Comparison of ENCODE assay signal across 17 mouse cellular contexts in genomic region chr11:51494178-51494577, GRCm38 (mm10).
DNase-seq lines count a peak whose midpoint lies in the region; ATAC-seq and TF ChIP-seq lines count a peak whose summit lies in the region.
"Had no signal": no experiment of that assay in that cellular context is flagged by ENCODE, and none has a peak within 500 bp of the region (broad histone marks: within the 10 kb centered on the region; RNA-seq: fewer than 3 reads in every experiment).

No protein-coding gene starts in this region.

- H3K4me1 ChIP-seq in liver, adult 2 months (ENCODE audit: control insufficient read depth, insufficient read depth, low read length), result peaks cover 8% of the 10 kb centered on the region
- no peaks in the 10 kb centered on the region for H3K4me1 ChIP-seq in liver, postnatal 0 days (ENCODE audit: insufficient read depth)
- H3K4me1 ChIP-seq: forebrain, embryonic 12.5 days; intestine, embryonic 15.5 days; midbrain, embryonic 12.5 days had no signal

- no peaks in the 10 kb centered on the region for H3K79me2 ChIP-seq in liver, adult 2 months (ENCODE audit: control insufficient read depth, insufficient read depth, low read length)
- no peaks in the 10 kb centered on the region for H3K79me2 ChIP-seq in myocyte (ENCODE audit: control insufficient read depth, insufficient read depth)

- no peaks in the 10 kb centered on the region for H3K9me3 ChIP-seq in liver, postnatal 0 days (ENCODE audit: low read length)
- H3K9me3 ChIP-seq: forebrain, embryonic 12.5 days; intestine, embryonic 15.5 days; limb, embryonic 15.5 days; midbrain, embryonic 12.5 days had no signal

- peak; percentile 60 for DNase-seq in adrenal gland, adult 2 months
- DNase-seq in adrenal gland, adult 18-20 months (ENCODE audit: low spot score in 2 of 2), result no peak
- DNase-seq in liver, adult 2 months (ENCODE audit: extremely low read depth, low read depth, low spot score), result peak; percentile 74
- no peak for DNase-seq in liver, postnatal 0 days
- DNase-seq in adrenal gland, postnatal 10 days, result peak; percentile 10
- no peak for DNase-seq in heart, adult 9 months (ENCODE audit: low spot score in 2 of 2)
- DNase-seq in urinary bladder, postnatal 10 days (ENCODE audit: low spot score), result no peak
- DNase-seq: cerebellum, adult 9-10 months; right cerebral cortex, postnatal 14 days had no signal

- WGBS in liver, adult 2 months, result 23% methylated on average over 5 of the region's 5 CpGs
- WGBS in liver, postnatal 0 days (ENCODE audit: insufficient replicate concordance), result 56% methylated on average over 5 of the region's 5 CpGs

- TF ChIP-seq CTCF in liver, adult 2 months (IDR thresholded peaks at IDR 0.05; ENCODE audit: low read depth, low read length), result no peak
- TF ChIP-seq CTCF in liver, postnatal 0 days (IDR thresholded peaks at IDR 0.05; ENCODE audit: low read depth), result no peak

- H3K36me3 ChIP-seq in liver, adult 2 months (ENCODE audit: control insufficient read depth, insufficient read depth, low read length), result no peaks in the 10 kb centered on the region
- no peaks in the 10 kb centered on the region for H3K36me3 ChIP-seq in liver, postnatal 0 days (replicated peaks; ENCODE audit: insufficient read depth, low read length)
- H3K36me3 ChIP-seq in myocyte (ENCODE audit: control insufficient read depth, insufficient read depth), result no peaks in the 10 kb centered on the region
- H3K36me3 ChIP-seq: forebrain, embryonic 12.5 days; intestine, embryonic 15.5 days; limb, embryonic 15.5 days; midbrain, embryonic 12.5 days had no signal

- H3K27ac ChIP-seq in liver, adult 2 months (replicated peaks; ENCODE audit: insufficient read depth, low read depth, low read length), result peak overlapping the region; percentile 29; the same call in 1 of the 2 replicates
- no peak overlapping the region for H3K27ac ChIP-seq in liver, postnatal 0 days (ENCODE audit: low read depth)
- H3K27ac ChIP-seq: forebrain, embryonic 12.5 days; intestine, embryonic 15.5 days; limb, embryonic 15.5 days; macrophage; midbrain, embryonic 12.5 days had no signal

- H3ac ChIP-seq in myocyte (ENCODE audit: control insufficient read depth, insufficient read length), result no peak overlapping the region

- no peak overlapping the region for H3K4me2 ChIP-seq in liver, postnatal 0 days (ENCODE audit: low read depth, low read length)
- H3K4me2 ChIP-seq in myocyte (ENCODE audit: low read depth), result no peak overlapping the region
- H3K4me2 ChIP-seq: forebrain, embryonic 12.5 days; heart, embryonic 11.5 days; intestine, embryonic 15.5 days; limb, embryonic 15.5 days; midbrain, embryonic 12.5 days had no signal

- H3K27me3 ChIP-seq in liver, adult 2 months (ENCODE audit: control insufficient read depth, insufficient read depth, low read length), result no peaks in the 10 kb centered on the region
- H3K27me3 ChIP-seq in liver, postnatal 0 days (ENCODE audit: insufficient read depth, low read length), result no peaks in the 10 kb centered on the region
- peaks cover 5% of the 10 kb centered on the region for H3K27me3 ChIP-seq in myocyte (ENCODE audit: control insufficient read depth, insufficient read depth, insufficient read length)
- H3K27me3 ChIP-seq: forebrain, embryonic 12.5 days; intestine, embryonic 15.5 days; limb, embryonic 15.5 days; midbrain, embryonic 12.5 days had no signal

- no peak for ATAC-seq in liver, postnatal 0 days
- ATAC-seq: activated CD4-positive, CD25-positive, alpha-beta regulatory T cell, adult 4 months; intestine, embryonic 15.5 days had no signal

- TF ChIP-seq POLR2A in liver, adult 2 months (IDR thresholded peaks at IDR 0.05; ENCODE audit: extremely low read depth, insufficient read depth, low read length), result no peak
- no peak for TF ChIP-seq POLR2A in myocyte (IDR thresholded peaks at IDR 0.05; ENCODE audit: insufficient read length, low read depth)

- no peak overlapping the region for H3K4me3 ChIP-seq in liver, adult 2 months (ENCODE audit: insufficient read depth, low read depth, low read length)
- no peak overlapping the region for H3K4me3 ChIP-seq in liver, postnatal 0 days (ENCODE audit: low read depth, low read length)
- H3K4me3 ChIP-seq in myocyte, result no peak overlapping the region
- H3K4me3 ChIP-seq: forebrain, embryonic 12.5 days; intestine, embryonic 15.5 days; limb, embryonic 15.5 days; midbrain, embryonic 12.5 days had no signal

- H3K9ac ChIP-seq in liver, adult 2 months (ENCODE audit: low read depth, low read length), result no peak overlapping the region
- H3K9ac ChIP-seq in liver, postnatal 0 days (replicated peaks), result no peak overlapping the region
- H3K9ac ChIP-seq: forebrain, embryonic 12.5 days; intestine, embryonic 15.5 days; limb, embryonic 15.5 days; midbrain, embryonic 12.5 days had no signal

- TF ChIP-seq EP300 in liver, postnatal 0 days (IDR thresholded peaks at IDR 0.05; ENCODE audit: low read depth), result no peak

TF ChIP-seq in myocyte, 11 proteins besides CTCF, POLR2A, EP300 and RAD21:
- TF ChIP-seq MYOG (IDR thresholded peaks at IDR 0.05; ENCODE audit: control insufficient read depth in 1 of 3, insufficient read depth in 1 of 3, insufficient read length in 2 of 3, low read depth in 2 of 3) (peak; percentile 87 to 94 (median 88)), TCF3 (IDR thresholded peaks at IDR 0.05; ENCODE audit: insufficient read length, low read depth) (peak; percentile 88), MYOD1 (IDR thresholded peaks at IDR 0.05; ENCODE audit: control insufficient read depth in 1 of 3, insufficient read length in 2 of 3, low read depth in 2 of 3) (peak; percentile 1 to 87 (median 82)), TCF12 (IDR thresholded peaks at IDR 0.05; ENCODE audit: insufficient read depth, poor library complexity, severe bottlenecking) (peak; percentile 92), SRF (IDR thresholded peaks at IDR 0.05; ENCODE audit: control insufficient read depth, insufficient read length, low read depth) (no peak)
TF ChIP-seq in myocyte: peak in this region for 4.

Comparison
In these comparisons a context has a peak if more than half of its experiments do, and no peak if none do; other contexts are left out.
1. DNase-seq: peak in adrenal gland, adult 2 months (single experiment), liver, adult 2 months (single experiment) and adrenal gland, postnatal 10 days (single experiment); none in adrenal gland, adult 18-20 months (0 of 2), liver, postnatal 0 days (single experiment), heart, adult 9 months (0 of 2) and urinary bladder, postnatal 10 days (single experiment).